Mouse (Mus musculus): ENCODE measurements around the gene Fcrl5.

- TF ChIP-seq POLR2A (IDR thresholded peaks at IDR 0.05; ENCODE audit: extremely low read depth, insufficient read depth, low read length) = no peak
- no peak for TF ChIP-seq CTCF (IDR thresholded peaks at IDR 0.05; ENCODE audit: extremely low read depth, insufficient read depth, low read length)
These were observed 51.8 kb downstream of the Fcrl5 start for GRCm38 (mm10) chr3:87487392-87487791.

All from cortical plate, adult 2 months (tissue).